In the genomic region with DNA sequence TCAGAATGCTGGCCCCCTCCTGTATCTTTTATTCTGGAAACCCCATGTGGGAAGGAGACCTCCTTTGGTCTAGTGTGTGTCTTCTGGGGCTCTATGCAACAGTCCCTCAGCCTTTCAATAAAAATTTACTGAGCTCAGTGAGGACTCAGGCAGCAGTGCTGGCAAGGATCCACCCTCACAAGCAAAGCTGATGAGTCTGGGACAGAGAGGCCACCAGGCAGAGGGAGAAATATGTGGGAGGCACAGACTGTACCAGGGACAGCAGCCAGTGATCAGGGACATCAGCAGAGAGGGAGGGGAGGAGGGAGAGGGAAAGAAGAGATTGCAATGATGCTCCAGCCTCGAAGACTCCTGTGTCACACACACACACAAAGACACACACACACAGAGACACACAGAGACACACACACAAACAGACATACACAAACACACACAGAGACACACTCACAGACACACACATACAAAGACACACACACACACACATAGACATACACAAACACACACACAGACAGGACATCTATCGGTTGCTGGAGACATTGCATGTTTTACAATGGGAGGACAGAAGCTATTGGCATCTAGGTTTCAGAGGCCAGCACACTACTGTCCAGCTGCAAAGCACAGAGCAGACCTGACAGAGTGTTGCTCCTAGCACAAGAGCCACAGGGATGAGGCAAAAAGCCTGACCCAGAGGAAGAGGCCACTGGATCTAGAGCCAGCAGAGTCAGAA, we compare ENCODE assay signal across 11 mouse cellular contexts. TPM values are rescaled to one million over a fixed set of nuclear protein-coding genes. Genes with fewer than 3 reads are reported as not detected.
A peak's percentile ranks its signal among the peaks of the same experiment; 100 is the strongest.
DNase-seq lines count a peak whose midpoint lies in the region; ATAC-seq and TF ChIP-seq lines count a peak whose summit lies in the region.
"Had no signal": no experiment of that assay in that cellular context is flagged by ENCODE, and none has a peak within 500 bp of the region (broad histone marks: within the 10 kb centered on the region; RNA-seq: fewer than 3 reads in every experiment).

No protein-coding gene starts in this region.

- H3K9me3 ChIP-seq in limb, embryonic 12.5 days: no peaks in the 10 kb centered on the region
- H3K9me3 ChIP-seq: embryonic facial prominence, embryonic 15.5 days; limb, embryonic 13.5 days had no signal

- ATAC-seq in limb, embryonic 12.5 days (ENCODE audit: insufficient number of reproducible peaks, insufficient read depth, low FRiP score, low TSS enrichment, low read depth): 0 out of 2 replicates have a peak, but pooled peaks have one; percentile 4
- ATAC-seq: Patski had no signal

- no peaks in the 10 kb centered on the region for H3K27me3 ChIP-seq in kidney, adult 2 months (replicated peaks; ENCODE audit: control insufficient read depth, insufficient read depth, low read length)
- H3K27me3 ChIP-seq in limb, embryonic 12.5 days: peaks cover 16% of the 10 kb centered on the region; the same call in 1 of the 2 replicates
- H3K27me3 ChIP-seq: embryonic facial prominence, embryonic 15.5 days; Patski had no signal

- peaks cover 52% of the 10 kb centered on the region for H3K4me1 ChIP-seq in kidney, adult 2 months (ENCODE audit: control insufficient read depth, insufficient read depth, low read length)
- H3K4me1 ChIP-seq in limb, embryonic 12.5 days (replicated peaks): peaks cover 23% of the 10 kb centered on the region

- no peak overlapping the region for H3K4me2 ChIP-seq in limb, embryonic 12.5 days
- H3K4me2 ChIP-seq: embryonic facial prominence, embryonic 15.5 days; limb, embryonic 13.5 days had no signal

- 50% methylated on average over 2 of the region's 2 CpGs for WGBS in kidney, adult 2 months
- 81% methylated on average over 2 of the region's 2 CpGs for WGBS in limb, embryonic 12.5 days

- no peak for TF ChIP-seq POLR2A in kidney, adult 2 months (IDR thresholded peaks at IDR 0.05; ENCODE audit: low read depth, low read length)

- no peak overlapping the region for H3K27ac ChIP-seq in kidney, adult 2 months (ENCODE audit: insufficient read depth, low read depth, low read length)
- no peak overlapping the region for H3K27ac ChIP-seq in limb, embryonic 12.5 days
- H3K27ac ChIP-seq: embryonic facial prominence, embryonic 15.5 days; limb, embryonic 13.5 days had no signal

- H3K9ac ChIP-seq in limb, embryonic 12.5 days (replicated peaks): no peak overlapping the region
- H3K9ac ChIP-seq: embryonic facial prominence, embryonic 15.5 days; limb, embryonic 13.5 days had no signal

- H3K36me3 ChIP-seq in kidney, adult 2 months (ENCODE audit: control insufficient read depth, insufficient read depth, low read length): no peaks in the 10 kb centered on the region
- no peaks in the 10 kb centered on the region for H3K36me3 ChIP-seq in limb, embryonic 12.5 days
- H3K36me3 ChIP-seq: embryonic facial prominence, embryonic 15.5 days; limb, embryonic 13.5 days had no signal

- H3K4me3 ChIP-seq in kidney, adult 2 months (ENCODE audit: insufficient read depth, low read depth, low read length): no peak overlapping the region
- no peak overlapping the region for H3K4me3 ChIP-seq in limb, embryonic 12.5 days (replicated peaks)
- H3K4me3 ChIP-seq: embryonic facial prominence, embryonic 15.5 days; limb, embryonic 13.5 days had no signal

- intact Hi-C loops in heart, postnatal 10 days (cut with DNase I): no loop called here

- TF ChIP-seq CTCF in kidney, adult 2 months (conservative IDR thresholded peaks at IDR 0.05; ENCODE audit: insufficient read depth, insufficient read length, low read depth, low read length): no peak

- peak; percentile 72 for DNase-seq in kidney, adult 2 months
- no peak for DNase-seq in kidney, adult 11 months
- DNase-seq in cerebellum, postnatal 14 days: peak; percentile 62 to 69
- DNase-seq in kidney, postnatal 14 days: peak; percentile 79
- DNase-seq in thymus, postnatal 36 days: no peak
- no peak for DNase-seq in heart, postnatal 10 days
- DNase-seq in adrenal gland, adult 2 months: no peak

RNA-seq across cellular contexts. Expression of gene Clmn, which starts 27.6 kb away (rescaled TPM):
- 20.5 and 21.3 TPM in 2 replicates for polyA plus RNA-seq in kidney, adult 2 months (2012; rRNA removed)
- polyA plus RNA-seq in limb, embryonic 12.5 days (2016; fragmentation: Nextera tagmentation; extraction: Ambion mirVana): 4.8 and 5.2 TPM in 2 replicates
- total RNA-seq in heart, postnatal 10 days (2021): 1 to 10 TPM; 1.5 to 1.8 TPM
- total RNA-seq in adrenal gland, adult 2 months (2021): 10 to 100 TPM in 1 of 2 experiments, 1 to 10 TPM in 1; 9.3 to 13.1 TPM
- 1.4 and 1.5 TPM in 2 replicates for polyA plus RNA-seq in adrenal gland, adult 2 months (2012; rRNA removed)

Comparison
In these comparisons a context has a peak if more than half of its experiments do, and no peak if none do; other contexts are left out.
1. DNase-seq: peak in kidney, adult 2 months (single experiment), cerebellum, postnatal 14 days (2 of 2) and kidney, postnatal 14 days (single experiment); none in kidney, adult 11 months (single experiment), thymus, postnatal 36 days (0 of 2), heart, postnatal 10 days (0 of 2) and adrenal gland, adult 2 months (single experiment).